Mouse (Mus musculus): ENCODE results near the gene Uchl3. TPM values are rescaled to one million over a fixed set of nuclear protein-coding genes. Genes with fewer than 3 reads are reported as not detected.

The Uchl3 gene
- polyA plus RNA-seq, 1 experiment from 2014 or later = 182 TPM

GRCm38 (mm10) chr14:101630548-101630947, 23.2 kb upstream of the Uchl3 start:
- H3K4me2 ChIP-seq (replicated peaks; ENCODE audit: low read depth, low read length) = no peak overlapping the region
- H3K27ac ChIP-seq (ENCODE audit: low read depth, low read length) = no peak overlapping the region
- no peaks in the 10 kb centered on the region for H3K4me1 ChIP-seq (replicated peaks; ENCODE audit: control insufficient read depth, insufficient read depth, low read length)
- ATAC-seq (ENCODE audit: low FRiP score) = no peak
- no peak for DNase-seq (ENCODE audit: low spot score)
- no peaks in the 10 kb centered on the region for H3K9me3 ChIP-seq (ENCODE audit: control insufficient read depth, low read length)
- no peak overlapping the region for H3K9ac ChIP-seq (ENCODE audit: low read depth, low read length)
- WGBS = 88% methylated on average over 2 of the region's 2 CpGs
- H3K36me3 ChIP-seq (ENCODE audit: control insufficient read depth, insufficient read depth, low read length) = no peaks in the 10 kb centered on the region
- no peak overlapping the region for H3K4me3 ChIP-seq (ENCODE audit: low read depth, low read length)
- H3K27me3 ChIP-seq (ENCODE audit: control insufficient read depth, insufficient read depth, low read length) = no peaks in the 10 kb centered on the region

- no peaks in the 10 kb centered on the region for H3K27me3 ChIP-seq (ENCODE audit: control insufficient read depth, insufficient read depth, low read length)
- WGBS = 100% methylated on average over 1 of the region's 1 CpGs
- no peaks in the 10 kb centered on the region for H3K9me3 ChIP-seq (ENCODE audit: control insufficient read depth, low read length)
- no peak overlapping the region for H3K4me3 ChIP-seq (ENCODE audit: low read depth, low read length)
- ATAC-seq (ENCODE audit: low FRiP score) (no peak), DNase-seq (ENCODE audit: low spot score) (no peak)
- no peaks in the 10 kb centered on the region for H3K36me3 ChIP-seq (ENCODE audit: control insufficient read depth, insufficient read depth, low read length)
- H3K27ac ChIP-seq (ENCODE audit: low read depth, low read length) = no peak overlapping the region
- H3K4me1 ChIP-seq (replicated peaks; ENCODE audit: control insufficient read depth, insufficient read depth, low read length) = no peaks in the 10 kb centered on the region
- no peak overlapping the region for H3K9ac ChIP-seq (ENCODE audit: low read depth, low read length)
- H3K4me2 ChIP-seq (replicated peaks; ENCODE audit: low read depth, low read length) = no peak overlapping the region
Observed at GRCm38 (mm10) chr14:101635765-101636164, 18.0 kb upstream of the Uchl3 start.

GRCm38 (mm10) chr14:101637381-101637780, 16.4 kb upstream of the Uchl3 start:
- Histone ChIP-seq H3K4me2 (replicated peaks; ENCODE audit: low read depth, low read length) (no peak overlapping the region), H3K9ac (ENCODE audit: low read depth, low read length) (no peak overlapping the region), H3K36me3 (ENCODE audit: control insufficient read depth, insufficient read depth, low read length) (no peaks in the 10 kb centered on the region), H3K4me3 (ENCODE audit: low read depth, low read length) (no peak overlapping the region), H3K4me1 (replicated peaks; ENCODE audit: control insufficient read depth, insufficient read depth, low read length) (no peaks in the 10 kb centered on the region), H3K27me3 (ENCODE audit: control insufficient read depth, insufficient read depth, low read length) (no peaks in the 10 kb centered on the region), H3K27ac (ENCODE audit: low read depth, low read length) (no peak overlapping the region), H3K9me3 (ENCODE audit: control insufficient read depth, low read length) (no peaks in the 10 kb centered on the region)
- WGBS = 93% methylated on average over 6 of the region's 6 CpGs
- ATAC-seq (ENCODE audit: low FRiP score) (no peak), DNase-seq (ENCODE audit: low spot score) (no peak)

- no peaks in the 10 kb centered on the region for H3K4me1 ChIP-seq (replicated peaks; ENCODE audit: control insufficient read depth, insufficient read depth, low read length)
- DNase-seq (ENCODE audit: low spot score) (peak; percentile 91), ATAC-seq (ENCODE audit: low FRiP score) (peak; percentile 99)
- peak within 1 kb of the TSS; percentile 78 for H3K9ac ChIP-seq (ENCODE audit: low read depth, low read length)
- no peaks in the 10 kb centered on the region for H3K36me3 ChIP-seq (ENCODE audit: control insufficient read depth, insufficient read depth, low read length)
- H3K9me3 ChIP-seq (ENCODE audit: control insufficient read depth, low read length) = no peaks in the 10 kb centered on the region
- no peaks in the 10 kb centered on the region for H3K27me3 ChIP-seq (ENCODE audit: control insufficient read depth, insufficient read depth, low read length)
- H3K4me3 ChIP-seq (ENCODE audit: low read depth, low read length) = peak within 1 kb of the TSS; percentile 70
- peak within 1 kb of the TSS; percentile 75 for H3K27ac ChIP-seq (ENCODE audit: low read depth, low read length)
- under 1% methylated on average over 39 of the region's 39 CpGs for WGBS
- H3K4me2 ChIP-seq (replicated peaks; ENCODE audit: low read depth, low read length) = peak within 1 kb of the TSS; percentile 75
Observed at GRCm38 (mm10) chr14:101640153-101640843, 13.5 kb upstream of the Uchl3 start, which contains the start of gene Commd6. Gene Commd6 (minus strand): TSS chr14:101640686.

GRCm38 (mm10) chr14:101644948-101645347, 8.8 kb upstream of the Uchl3 start:
- H3K9ac ChIP-seq (ENCODE audit: low read depth, low read length) = no peak overlapping the region
- H3K4me3 ChIP-seq (ENCODE audit: low read depth, low read length) = no peak overlapping the region
- H3K36me3 ChIP-seq (ENCODE audit: control insufficient read depth, insufficient read depth, low read length) = no peaks in the 10 kb centered on the region
- H3K9me3 ChIP-seq (ENCODE audit: control insufficient read depth, low read length) = no peaks in the 10 kb centered on the region
- WGBS = 86% methylated on average over 1 of the region's 1 CpGs
- no peak for ATAC-seq (ENCODE audit: low FRiP score)
- DNase-seq (ENCODE audit: low spot score) = no peak
- H3K27ac ChIP-seq (ENCODE audit: low read depth, low read length) = no peak overlapping the region
- no peak overlapping the region for H3K4me2 ChIP-seq (replicated peaks; ENCODE audit: low read depth, low read length)
- H3K4me1 ChIP-seq (replicated peaks; ENCODE audit: control insufficient read depth, insufficient read depth, low read length) = no peaks in the 10 kb centered on the region
- no peaks in the 10 kb centered on the region for H3K27me3 ChIP-seq (ENCODE audit: control insufficient read depth, insufficient read depth, low read length)

GRCm38 (mm10) chr14:101650551-101650950, 3.2 kb upstream of the Uchl3 start:
- H3K27ac ChIP-seq (ENCODE audit: low read depth, low read length) = no peak overlapping the region
- no peak for ATAC-seq (ENCODE audit: low FRiP score)
- WGBS = 92% methylated on average over 4 of the region's 4 CpGs

GRCm38 (mm10) chr14:101652571-101652970, 1.2 kb upstream of the Uchl3 start:
- H3K36me3 ChIP-seq (ENCODE audit: control insufficient read depth, insufficient read depth, low read length) = no peaks in the 10 kb centered on the region
- no peaks in the 10 kb centered on the region for H3K27me3 ChIP-seq (ENCODE audit: control insufficient read depth, insufficient read depth, low read length)
- WGBS = 98% methylated on average over 6 of the region's 6 CpGs
- no peaks in the 10 kb centered on the region for H3K4me1 ChIP-seq (replicated peaks; ENCODE audit: control insufficient read depth, insufficient read depth, low read length)
- H3K9me3 ChIP-seq (ENCODE audit: control insufficient read depth, low read length) = no peaks in the 10 kb centered on the region
- no peak overlapping the region for H3K27ac ChIP-seq (ENCODE audit: low read depth, low read length)
- no peak for DNase-seq (ENCODE audit: low spot score)
- H3K4me2 ChIP-seq (replicated peaks; ENCODE audit: low read depth, low read length) = no peak overlapping the region
- no peak overlapping the region for H3K9ac ChIP-seq (ENCODE audit: low read depth, low read length)
- ATAC-seq (ENCODE audit: low FRiP score) = no peak
- no peak overlapping the region for H3K4me3 ChIP-seq (ENCODE audit: low read depth, low read length)

More at GRCm38 (mm10) chr14:101650551-101650950, 3.2 kb upstream of the Uchl3 start:
- Histone ChIP-seq H3K9me3 (ENCODE audit: control insufficient read depth, low read length) (no peaks in the 10 kb centered on the region), H3K4me2 (replicated peaks; ENCODE audit: low read depth, low read length) (no peak overlapping the region), H3K4me1 (replicated peaks; ENCODE audit: control insufficient read depth, insufficient read depth, low read length) (no peaks in the 10 kb centered on the region), H3K36me3 (ENCODE audit: control insufficient read depth, insufficient read depth, low read length) (no peaks in the 10 kb centered on the region), H3K4me3 (ENCODE audit: low read depth, low read length) (no peak overlapping the region), H3K9ac (ENCODE audit: low read depth, low read length) (no peak overlapping the region), H3K27me3 (ENCODE audit: control insufficient read depth, insufficient read depth, low read length) (no peaks in the 10 kb centered on the region)
- DNase-seq (ENCODE audit: low spot score) = no peak

GRCm38 (mm10) chr14:101654526-101654909, 751 bp downstream of the Uchl3 start:
- whole genome bisulfite sequencing = 3% methylated on average over 10 of the region's 10 CpGs
- Histone ChIP-seq H3K27ac (ENCODE audit: low read depth, low read length) (peak overlapping the region; percentile 60; the same call in 1 of the 2 replicates), H3K27me3 (ENCODE audit: control insufficient read depth, insufficient read depth, low read length) (no peaks in the 10 kb centered on the region), H3K4me2 (replicated peaks; ENCODE audit: low read depth, low read length) (peak overlapping the region; percentile 81), H3K4me1 (replicated peaks; ENCODE audit: control insufficient read depth, insufficient read depth, low read length) (no peaks in the 10 kb centered on the region), H3K9me3 (ENCODE audit: control insufficient read depth, low read length) (no peaks in the 10 kb centered on the region), H3K36me3 (ENCODE audit: control insufficient read depth, insufficient read depth, low read length) (no peaks in the 10 kb centered on the region), H3K4me3 (ENCODE audit: low read depth, low read length) (peak overlapping the region; percentile 95), H3K9ac (ENCODE audit: low read depth, low read length) (peak overlapping the region; percentile 84)
- DNase-seq (ENCODE audit: low spot score) (peak; percentile 43), ATAC-seq (ENCODE audit: low FRiP score) (peak; percentile 38; the same call in 1 of the 2 replicates)

GRCm38 (mm10) chr14:101656307-101656706, 2.5 kb downstream of the Uchl3 start:
- 91% methylated on average over 10 of the region's 10 CpGs for WGBS

More at GRCm38 (mm10) chr14:101656307-101656706, 2.5 kb downstream of the Uchl3 start:
- H3K36me3 ChIP-seq (ENCODE audit: control insufficient read depth, insufficient read depth, low read length) = no peaks in the 10 kb centered on the region
- H3K9ac ChIP-seq (ENCODE audit: low read depth, low read length) = no peak overlapping the region
- H3K4me3 ChIP-seq (ENCODE audit: low read depth, low read length) = no peak overlapping the region
- ATAC-seq (ENCODE audit: low FRiP score) = no peak
- no peak overlapping the region for H3K4me2 ChIP-seq (replicated peaks; ENCODE audit: low read depth, low read length)
- no peaks in the 10 kb centered on the region for H3K4me1 ChIP-seq (replicated peaks; ENCODE audit: control insufficient read depth, insufficient read depth, low read length)
- no peaks in the 10 kb centered on the region for H3K27me3 ChIP-seq (ENCODE audit: control insufficient read depth, insufficient read depth, low read length)
- no peaks in the 10 kb centered on the region for H3K9me3 ChIP-seq (ENCODE audit: control insufficient read depth, low read length)
- no peak for DNase-seq (ENCODE audit: low spot score)
- H3K27ac ChIP-seq (ENCODE audit: low read depth, low read length) = no peak overlapping the region
